Mouse (Mus musculus): Measurements from ENCODE around the gene Tnfsf14.

The Tnfsf14 gene

DNA sequence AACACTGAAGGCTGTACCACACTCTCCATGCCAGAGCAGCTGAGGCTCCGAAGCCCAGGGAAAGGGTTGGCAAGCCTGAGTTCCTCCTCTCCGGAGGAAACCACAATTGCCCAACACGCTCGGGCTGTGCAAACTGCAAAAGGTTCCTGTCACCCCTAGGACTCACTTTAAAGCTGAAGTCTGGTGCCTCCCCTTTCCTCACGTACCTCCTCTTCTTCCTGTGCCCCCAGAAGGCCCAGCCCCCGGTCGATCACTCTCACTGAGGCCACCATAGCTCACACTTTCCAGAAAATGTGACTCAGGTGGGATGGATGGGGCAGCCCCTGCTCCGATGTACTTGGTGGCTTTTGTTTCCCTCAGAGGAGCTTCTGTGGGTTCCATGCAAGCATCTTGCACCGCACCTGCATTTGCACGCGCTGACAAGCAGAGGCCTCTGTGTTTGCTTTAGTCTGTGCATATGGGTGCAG lies at the start of gene Tnfsf14:
Gene Tnfsf14 (minus strand): TSS at position 137 of the 467 bp plus-strand sequence.
- DNase-seq (ENCODE audit: low spot score), result no peak

DNA sequence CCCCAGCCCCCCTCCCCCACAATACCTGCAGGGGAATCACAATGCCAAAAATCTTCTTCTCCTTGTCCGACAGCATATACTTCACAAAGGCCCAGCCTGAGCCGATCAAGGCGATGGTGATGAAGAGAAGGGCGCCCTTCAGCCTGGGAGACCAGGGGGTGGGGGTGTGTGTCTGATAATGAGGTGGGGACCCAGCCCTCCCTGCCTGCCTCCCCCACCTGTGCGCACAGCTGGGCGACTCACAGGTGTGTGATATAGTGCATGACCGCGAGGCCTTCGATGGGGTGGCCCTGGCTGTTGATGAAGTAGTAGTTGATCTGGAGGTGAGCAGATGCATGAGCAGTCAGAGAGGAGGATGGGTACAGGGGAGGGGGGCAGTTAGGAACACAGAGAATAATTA lies 43.2 kb upstream of the Tnfsf14 start:
- DNase-seq (ENCODE audit: low spot score), result no peak

- DNase-seq (ENCODE audit: low spot score), result no peak
Observed at GRCm38 (mm10) chr17:57235803-57236202, 41.8 kb upstream of the Tnfsf14 start.

DNA sequence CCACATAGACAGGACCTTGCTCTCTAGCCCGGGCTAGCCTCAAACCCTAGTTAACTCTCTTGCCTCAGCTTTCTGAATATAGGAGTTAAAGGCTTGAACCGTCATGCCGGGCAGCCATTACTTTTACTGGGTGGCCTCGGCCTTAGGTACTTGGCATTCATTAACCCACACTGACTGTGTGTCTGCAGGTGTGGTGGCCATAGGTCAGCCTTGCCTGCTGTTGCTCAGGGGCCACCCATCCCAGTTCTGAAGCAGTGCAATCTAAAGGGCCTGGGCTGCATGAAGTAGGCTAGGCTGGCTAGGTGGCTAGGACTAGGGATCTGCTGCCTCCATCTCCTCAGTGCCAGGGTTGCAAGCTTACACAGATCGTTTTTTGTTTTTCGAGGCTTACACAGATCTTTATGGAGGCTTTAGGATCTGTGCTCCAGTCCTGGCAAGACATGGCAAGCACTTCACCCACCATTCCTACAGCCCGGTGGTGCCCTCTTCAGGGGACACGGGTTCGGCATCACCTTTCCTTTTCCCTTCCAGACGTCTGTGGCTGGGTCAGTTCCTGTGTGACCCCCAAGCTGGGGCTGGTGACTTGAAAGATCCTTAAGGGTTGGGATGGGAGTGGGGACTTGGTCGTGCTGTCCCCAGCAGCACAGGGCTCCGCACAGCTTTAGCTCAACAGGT lies 40.4 kb upstream of the Tnfsf14 start:
- DNase-seq (ENCODE audit: low spot score), result no peak

DNA sequence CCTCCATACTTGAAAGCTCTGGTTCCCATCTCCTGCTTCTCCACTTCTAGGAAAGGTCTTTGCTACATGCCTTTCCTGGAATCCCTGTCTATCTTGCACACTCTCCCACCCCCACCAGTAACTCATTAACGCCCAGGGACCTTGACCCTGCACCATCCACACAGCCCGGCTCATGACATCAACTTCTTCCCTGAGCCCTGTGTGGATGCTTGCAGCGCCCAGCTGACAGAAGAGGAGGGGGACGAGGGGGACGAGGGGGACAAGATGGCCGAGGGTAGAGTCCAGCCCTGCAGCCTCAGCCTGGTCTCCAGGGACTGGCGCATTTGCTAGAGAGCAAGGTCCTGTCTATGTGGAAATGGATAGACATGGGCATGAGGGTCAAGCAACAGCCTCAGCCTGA lies 39.1 kb upstream of the Tnfsf14 start:
- DNase-seq (ENCODE audit: low spot score), result no peak

GRCm38 (mm10) chr17:57232200-57232599 lies 38.2 kb upstream of the Tnfsf14 start:
- no peak for DNase-seq (ENCODE audit: low spot score)

- no peak for DNase-seq (ENCODE audit: low spot score)
Observed at GRCm38 (mm10) chr17:57231321-57231771, 37.4 kb upstream of the Tnfsf14 start.

DNA sequence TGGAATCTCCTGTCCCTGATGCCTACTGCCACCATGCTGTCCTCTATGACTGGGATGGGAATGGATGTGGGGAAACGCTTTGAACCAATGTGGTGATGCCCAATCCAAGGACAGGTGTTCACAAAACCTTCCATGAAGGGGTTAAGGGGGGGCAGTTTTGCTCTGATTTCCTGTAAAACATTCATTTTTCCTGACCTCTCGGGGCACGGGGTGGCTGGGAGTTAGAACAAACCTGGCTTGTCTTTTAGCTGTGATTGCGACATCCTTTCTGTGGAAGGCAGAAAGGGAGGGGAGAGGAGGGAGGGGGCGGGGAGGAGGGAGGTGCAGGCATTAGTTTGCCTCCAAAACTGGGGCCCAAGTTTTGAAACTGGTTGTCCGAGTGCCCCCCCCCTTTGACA lies 36.8 kb upstream of the Tnfsf14 start:
- no peak for DNase-seq (ENCODE audit: low spot score)

DNA sequence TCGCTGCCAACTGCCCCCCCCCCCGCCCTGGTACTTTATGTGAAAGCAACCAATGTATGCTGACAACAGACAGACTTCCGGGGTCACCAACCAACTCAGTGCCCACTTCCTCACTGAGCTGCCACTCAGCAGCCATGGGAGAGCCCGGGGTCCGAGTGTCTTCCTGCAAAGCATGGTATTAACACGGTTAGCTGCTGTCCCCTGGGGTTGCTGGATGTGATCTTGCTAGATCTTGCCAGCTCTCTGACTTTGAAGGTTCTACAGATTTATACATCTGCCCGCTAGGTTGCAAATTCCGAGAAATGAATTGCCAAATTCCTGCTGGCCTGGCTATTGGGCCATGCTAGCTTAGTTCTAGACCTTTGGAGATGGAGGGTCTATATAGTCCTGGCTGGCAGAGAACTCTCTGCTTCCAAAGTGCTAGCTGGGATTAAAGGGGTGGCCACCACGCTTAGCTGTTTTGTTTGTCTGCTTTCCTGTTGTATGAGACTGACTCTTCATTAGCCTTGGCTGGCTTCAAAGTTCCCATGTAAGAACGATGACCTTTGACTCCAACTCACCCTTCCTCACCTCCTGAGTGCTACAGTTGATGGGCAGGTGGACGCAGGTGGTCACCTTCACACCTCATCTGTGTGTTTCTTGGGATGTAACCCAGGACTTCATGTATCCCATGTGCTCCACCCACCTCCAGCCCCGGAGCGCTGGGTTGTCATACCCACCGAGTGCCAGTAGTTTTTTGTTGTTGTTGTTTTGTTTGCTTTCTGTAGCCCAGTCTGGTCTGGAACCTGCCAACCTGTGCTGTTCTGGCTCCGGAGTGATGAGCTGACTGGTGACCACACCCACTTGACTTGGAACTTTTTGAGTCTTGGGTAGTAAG lies 36.1 kb upstream of the Tnfsf14 start:
- no peak for DNase-seq (ENCODE audit: low spot score)

GRCm38 (mm10) chr17:57228873-57229272 lies 34.9 kb upstream of the Tnfsf14 start:
- DNase-seq (ENCODE audit: low spot score), result no peak

DNA sequence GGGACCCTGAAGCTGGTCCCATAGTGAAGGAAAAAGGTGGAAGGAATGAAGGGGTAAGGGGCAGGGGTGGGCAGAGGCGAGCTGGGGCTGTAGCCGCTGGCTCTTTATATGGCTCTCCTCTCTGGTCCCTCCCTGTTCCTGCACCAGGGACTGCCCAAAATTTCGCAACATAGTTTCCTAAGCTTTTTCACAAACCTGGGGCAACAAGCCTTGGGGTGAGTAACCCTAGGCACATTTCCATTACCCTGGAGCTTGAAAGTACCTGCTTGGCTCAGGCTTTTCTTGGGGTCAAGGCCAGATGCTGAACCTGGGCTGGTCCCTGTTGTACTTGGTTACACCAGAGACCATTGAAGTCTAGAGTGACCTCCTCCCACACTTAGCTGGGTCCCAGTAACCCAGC lies 34.0 kb upstream of the Tnfsf14 start, which contains the start of gene C3:
Gene C3 (minus strand): TSS at position 123 of the 400 bp plus-strand sequence.
- no peak for DNase-seq (ENCODE audit: low spot score)

- DNase-seq (ENCODE audit: low spot score), result no peak
Observed at GRCm38 (mm10) chr17:57227468-57227867, 33.5 kb upstream of the Tnfsf14 start.

GRCm38 (mm10) chr17:57223313-57223712 lies 29.3 kb upstream of the Tnfsf14 start:
- DNase-seq (ENCODE audit: low spot score), result no peak

DNA sequence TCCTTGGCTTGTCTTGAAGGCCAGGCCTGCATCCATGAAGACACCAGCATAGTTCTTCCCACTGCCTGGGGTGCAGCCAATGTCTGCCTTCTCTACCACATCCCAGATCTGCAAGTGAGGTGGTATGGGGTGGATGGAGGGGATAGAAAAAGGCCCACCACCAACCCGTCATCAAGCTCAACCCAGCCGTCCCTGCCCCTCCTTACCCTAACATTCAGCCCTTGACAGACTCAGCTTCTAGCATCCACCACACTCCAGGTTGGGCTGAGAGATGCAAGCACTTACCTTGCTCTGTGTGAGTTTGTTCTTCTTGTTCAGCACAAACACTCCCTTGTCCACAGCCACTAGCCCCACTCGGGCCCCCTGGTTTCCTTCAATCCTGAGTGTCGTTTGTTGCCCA lies 27.9 kb upstream of the Tnfsf14 start:
- no peak for DNase-seq (ENCODE audit: low spot score)

DNA sequence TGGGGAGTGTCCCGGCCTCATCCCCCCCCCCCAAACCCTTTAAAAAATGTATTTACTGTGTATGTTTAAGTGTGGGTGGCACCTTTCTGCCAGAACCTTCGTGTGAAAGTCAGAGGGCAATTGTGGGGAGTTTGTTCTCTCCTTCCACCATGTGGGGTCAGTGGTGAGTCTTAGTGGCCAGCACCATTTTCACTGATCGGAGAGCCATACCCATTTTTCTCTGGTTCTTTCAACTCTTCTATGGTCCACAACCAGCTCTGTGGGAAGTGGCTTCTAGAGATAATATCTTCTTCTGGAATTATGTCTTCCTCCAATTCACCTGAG lies 25.9 kb upstream of the Tnfsf14 start:
- DNase-seq (ENCODE audit: low spot score), result peak; percentile 47

DNA sequence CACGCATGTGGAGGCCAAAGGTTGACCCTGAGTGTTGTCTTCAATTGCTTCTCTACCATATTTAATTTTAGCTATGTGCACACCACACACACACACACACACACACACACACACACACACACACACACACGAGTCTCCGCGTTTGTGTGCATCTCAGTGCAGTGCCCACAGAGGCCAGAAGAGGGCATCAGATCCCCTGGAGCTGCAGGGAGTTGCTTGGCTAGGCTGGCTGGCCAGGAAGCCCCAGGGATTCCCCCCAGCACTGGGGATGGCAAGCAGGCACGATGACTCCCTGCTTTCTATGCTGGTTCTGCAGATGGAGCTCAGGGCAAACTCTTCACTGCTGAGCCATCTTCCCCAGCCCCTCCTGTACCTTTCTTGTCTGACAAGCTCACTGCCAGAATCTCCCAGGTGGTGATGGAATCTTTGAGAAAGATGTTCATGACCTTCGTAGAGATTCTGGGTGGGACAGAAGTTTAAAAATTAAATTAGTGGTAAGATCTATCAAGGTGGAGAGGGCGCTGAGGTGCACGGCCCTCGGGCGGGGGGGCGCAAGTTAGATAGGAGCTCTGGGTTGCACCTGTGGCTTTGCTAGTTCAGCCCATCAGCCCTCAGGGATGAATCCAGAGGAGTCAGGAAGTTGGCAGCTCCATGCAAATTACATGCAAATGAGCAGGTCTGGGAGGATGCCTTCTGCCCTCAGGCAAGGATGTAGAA lies 25.3 kb upstream of the Tnfsf14 start:
- DNase-seq (ENCODE audit: low spot score), result peak; percentile 67

DNA sequence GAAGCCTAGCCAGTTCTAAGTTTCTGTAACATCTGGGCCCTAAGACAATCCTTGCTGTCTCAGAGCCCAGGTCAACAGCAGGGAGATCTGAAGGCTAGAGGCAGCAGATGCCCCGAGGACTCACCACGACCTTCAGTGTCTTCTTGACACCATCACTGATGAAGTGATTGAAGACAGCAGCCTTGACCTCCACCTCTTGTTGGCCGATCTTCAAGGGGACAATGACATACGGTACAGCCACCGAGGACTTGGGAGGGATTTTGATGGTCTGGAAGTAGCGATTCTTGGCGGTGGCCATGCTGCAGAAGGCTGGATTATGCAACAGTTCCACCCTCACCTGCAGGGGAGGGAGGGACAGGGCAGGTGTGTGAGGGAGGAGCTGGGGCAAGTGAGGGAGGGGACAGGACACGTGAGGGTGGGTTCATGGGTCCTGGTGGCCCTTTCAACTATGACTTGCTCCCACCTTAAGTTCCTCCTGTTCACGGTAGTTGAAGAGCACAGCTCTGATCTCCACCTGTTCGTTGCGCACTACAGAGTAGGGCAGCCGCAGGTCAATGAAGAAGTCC lies 24.4 kb upstream of the Tnfsf14 start:
- no peak for DNase-seq (ENCODE audit: low spot score)

- DNase-seq (ENCODE audit: low spot score), result peak; percentile 61
Observed at GRCm38 (mm10) chr17:57214676-57215387, 20.9 kb upstream of the Tnfsf14 start.

DNA sequence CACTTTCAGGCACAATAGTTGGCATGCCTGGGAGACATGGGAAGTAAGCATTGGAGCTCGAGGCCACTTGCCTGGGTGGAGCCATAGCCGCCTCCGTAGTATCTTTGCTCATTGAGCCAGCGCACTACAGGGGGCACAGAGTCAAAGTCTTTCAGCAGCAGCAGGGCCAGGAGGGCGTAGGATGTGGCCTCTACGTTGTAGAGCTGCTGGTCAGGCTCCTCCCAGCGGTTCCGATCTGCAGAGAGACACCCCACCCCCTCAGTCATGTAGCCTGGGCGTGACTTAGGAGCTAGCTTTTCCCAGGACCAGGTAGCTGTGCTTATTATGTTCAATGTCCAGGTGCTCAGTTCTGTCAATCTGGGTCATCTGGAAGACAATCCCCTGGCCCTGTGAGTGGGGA lies 17.5 kb upstream of the Tnfsf14 start:
- DNase-seq (ENCODE audit: low spot score), result no peak

DNA sequence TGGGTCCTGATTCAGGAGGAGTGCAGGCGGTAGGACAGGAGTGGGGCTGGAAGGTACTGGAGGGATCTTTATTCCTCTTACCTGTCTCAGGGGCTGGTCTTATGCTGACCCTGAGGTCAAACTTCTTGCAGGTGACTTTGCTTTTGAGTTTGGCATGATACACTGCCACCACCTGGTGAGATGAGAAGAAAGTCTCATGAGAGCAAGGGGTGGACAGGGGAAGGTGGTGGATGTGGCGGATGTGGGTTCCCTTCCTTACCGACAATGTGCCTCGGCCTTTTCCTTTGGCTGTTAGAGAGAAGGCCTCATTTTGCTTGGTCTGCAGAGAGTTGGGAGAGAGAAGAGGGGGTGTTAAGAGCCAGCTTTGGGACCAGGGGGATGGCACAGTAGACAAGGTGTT lies 15.4 kb upstream of the Tnfsf14 start:
- DNase-seq (ENCODE audit: low spot score), result no peak

DNA sequence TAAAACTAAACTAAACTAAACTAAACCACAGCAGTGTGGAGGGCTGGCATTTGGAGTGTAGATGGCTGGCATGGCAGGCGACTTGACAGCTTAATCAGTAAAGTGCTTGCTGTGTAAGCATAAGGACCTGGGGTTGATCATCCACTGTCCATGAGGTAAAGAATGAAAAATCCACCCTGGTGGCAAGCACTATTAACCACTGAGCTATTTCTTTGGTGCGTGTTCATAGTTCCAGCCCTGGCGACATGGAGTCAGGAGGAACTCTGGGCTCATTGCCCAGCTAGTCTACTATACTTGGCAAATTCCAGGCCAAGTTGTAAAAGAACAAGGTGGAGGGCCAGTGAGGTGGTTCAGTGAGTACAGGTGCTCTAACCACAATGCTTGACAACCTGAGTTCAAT lies 14.0 kb upstream of the Tnfsf14 start:
- no peak for DNase-seq (ENCODE audit: low spot score)

Data from embryo, embryonic 10 days (tissue).